Mouse (Mus musculus): Measurements from ENCODE around the gene Slc25a19. TPM values are rescaled to one million over a fixed set of nuclear protein-coding genes. Genes with fewer than 3 reads are reported as not detected.
"Not testable (repeated sequence)": the region's sequence is repeated elsewhere in the genome, so short reads cannot be mapped to it uniquely, and the experiment has no call there.

The Slc25a19 gene
- total RNA-seq (2015), result 5.7 and 8.0 TPM in 2 replicates
- total RNA-seq (2017), result 13.7 and 25.5 TPM in 2 replicates

GRCm38 (mm10) chr11:115627705-115628464, at the start of gene Slc25a19:
TSS of gene Slc25a19 (minus strand) at chr11:115628295.
- peak; percentile 92 for ATAC-seq (ENCODE audit: poor library complexity, severe bottlenecking)

- no peak for ATAC-seq (ENCODE audit: poor library complexity, severe bottlenecking)
Observed at GRCm38 (mm10) chr11:115677511-115677910, 49.4 kb upstream of the Slc25a19 start.

- peak; percentile 67 for ATAC-seq (ENCODE audit: poor library complexity, severe bottlenecking)
Observed at GRCm38 (mm10) chr11:115676738-115677137, 48.6 kb upstream of the Slc25a19 start.

GRCm38 (mm10) chr11:115674235-115674865, 46.3 kb upstream of the Slc25a19 start:
- no peak for ATAC-seq (ENCODE audit: poor library complexity, severe bottlenecking)

- no peak for ATAC-seq (ENCODE audit: poor library complexity, severe bottlenecking)
Observed at GRCm38 (mm10) chr11:115673471-115674234, 45.6 kb upstream of the Slc25a19 start.

GRCm38 (mm10) chr11:115672226-115672987, 44.3 kb upstream of the Slc25a19 start:
- ATAC-seq (ENCODE audit: poor library complexity, severe bottlenecking), result peak; percentile 46; the same call in 1 of the 2 replicates

GRCm38 (mm10) chr11:115670451-115671050, 42.5 kb upstream of the Slc25a19 start:
- ATAC-seq (ENCODE audit: poor library complexity, severe bottlenecking), result no peak

GRCm38 (mm10) chr11:115663676-115664335, 35.7 kb upstream of the Slc25a19 start:
- ATAC-seq (ENCODE audit: poor library complexity, severe bottlenecking), result no peak

- ATAC-seq (ENCODE audit: poor library complexity, severe bottlenecking), result no peak
Observed at GRCm38 (mm10) chr11:115660376-115660775, 32.3 kb upstream of the Slc25a19 start.

GRCm38 (mm10) chr11:115658521-115658920, 30.4 kb upstream of the Slc25a19 start:
- peak; percentile 33; the same call in 1 of the 2 replicates for ATAC-seq (ENCODE audit: poor library complexity, severe bottlenecking)

GRCm38 (mm10) chr11:115654128-115654527, 26.0 kb upstream of the Slc25a19 start:
- ATAC-seq (ENCODE audit: poor library complexity, severe bottlenecking), result no peak

GRCm38 (mm10) chr11:115653194-115653593, 25.1 kb upstream of the Slc25a19 start:
- no peak for ATAC-seq (ENCODE audit: poor library complexity, severe bottlenecking)

GRCm38 (mm10) chr11:115651680-115652079, 23.6 kb upstream of the Slc25a19 start:
- ATAC-seq (ENCODE audit: poor library complexity, severe bottlenecking), result no peak

- ATAC-seq (ENCODE audit: poor library complexity, severe bottlenecking), result no peak
Observed at GRCm38 (mm10) chr11:115649706-115650105, 21.6 kb upstream of the Slc25a19 start.

- ATAC-seq (ENCODE audit: poor library complexity, severe bottlenecking), result peak; percentile 61
Observed at GRCm38 (mm10) chr11:115647459-115647858, 19.4 kb upstream of the Slc25a19 start.

- no peak for ATAC-seq (ENCODE audit: poor library complexity, severe bottlenecking)
Observed at GRCm38 (mm10) chr11:115646439-115646838, 18.3 kb upstream of the Slc25a19 start.

GRCm38 (mm10) chr11:115645498-115645897, 17.4 kb upstream of the Slc25a19 start:
- not testable (repeated sequence) for ATAC-seq (ENCODE audit: poor library complexity, severe bottlenecking)

GRCm38 (mm10) chr11:115644308-115644707, 16.2 kb upstream of the Slc25a19 start:
- no peak for ATAC-seq (ENCODE audit: poor library complexity, severe bottlenecking)

- 0 out of 2 replicates have a peak, but pooled peaks have one; percentile 32 for ATAC-seq (ENCODE audit: poor library complexity, severe bottlenecking)
Observed at GRCm38 (mm10) chr11:115643265-115643664, 15.2 kb upstream of the Slc25a19 start.

- no peak for ATAC-seq (ENCODE audit: poor library complexity, severe bottlenecking)
Observed at GRCm38 (mm10) chr11:115642705-115643104, 14.6 kb upstream of the Slc25a19 start.
